Mouse (Mus musculus): ENCODE data around the gene Pten. TPM values are rescaled to one million over a fixed set of nuclear protein-coding genes. Genes with fewer than 3 reads are reported as not detected.

Gene Pten
- polyA plus RNA-seq, 1 experiment from 2014 or later = 7.8 TPM

GRCm38 (mm10) chr19:32756636-32756899, 729 bp upstream of the Pten start:
- no peaks in the 10 kb centered on the region for H3K9me3 ChIP-seq (ENCODE audit: control insufficient read depth, low read length)
- H3K9ac ChIP-seq (ENCODE audit: low read length) = peak overlapping the region; percentile 70
- H3K4me1 ChIP-seq (ENCODE audit: control insufficient read depth, insufficient read depth, low read length) = peaks cover 12% of the 10 kb centered on the region; the same call in 1 of the 2 replicates
- ATAC-seq (ENCODE audit: insufficient number of reproducible peaks, low FRiP score, low TSS enrichment, low read depth) (peak; percentile 51), DNase-seq (ENCODE audit: low spot score) (no peak)
- no peaks in the 10 kb centered on the region for H3K36me3 ChIP-seq (ENCODE audit: control insufficient read depth, insufficient read depth, low read length)
- H3K27ac ChIP-seq (replicated peaks; ENCODE audit: low read depth, low read length) = peak overlapping the region; percentile 73
- 0 out of 2 replicates have a peak, but pooled peaks cover 2% of the 10 kb centered on the region for H3K27me3 ChIP-seq (ENCODE audit: control insufficient read depth, insufficient read depth, low read length)
- peak overlapping the region; percentile 97 for H3K4me3 ChIP-seq (ENCODE audit: low read depth, low read length)
- peak overlapping the region; percentile 83 for H3K4me2 ChIP-seq (ENCODE audit: low read depth, severe bottlenecking)
- WGBS = 0% methylated on average over 14 of the region's 14 CpGs

- Histone ChIP-seq H3K4me2 (ENCODE audit: low read depth, severe bottlenecking) (peak overlapping the region; percentile 83), H3K9me3 (ENCODE audit: control insufficient read depth, low read length) (no peaks in the 10 kb centered on the region), H3K36me3 (ENCODE audit: control insufficient read depth, insufficient read depth, low read length) (no peaks in the 10 kb centered on the region), H3K27ac (replicated peaks; ENCODE audit: low read depth, low read length) (peak overlapping the region; percentile 98), H3K9ac (ENCODE audit: low read length) (peak overlapping the region; percentile 96), H3K4me3 (ENCODE audit: low read depth, low read length) (peak overlapping the region; percentile 97), H3K27me3 (ENCODE audit: control insufficient read depth, insufficient read depth, low read length) (0 out of 2 replicates have a peak, but pooled peaks cover 2% of the 10 kb centered on the region), H3K4me1 (ENCODE audit: control insufficient read depth, insufficient read depth, low read length) (peaks cover 12% of the 10 kb centered on the region; the same call in 1 of the 2 replicates)
- DNase-seq (ENCODE audit: low spot score) (no peak), ATAC-seq (ENCODE audit: insufficient number of reproducible peaks, low FRiP score, low TSS enrichment, low read depth) (no peak; the same call in 1 of the 2 replicates)
- under 1% methylated on average over 40 of the region's 69 CpGs for WGBS
Observed at GRCm38 (mm10) chr19:32757831-32758792, 815 bp downstream of the Pten start.

GRCm38 (mm10) chr19:32758793-32759161, 1.5 kb downstream of the Pten start:
- under 1% methylated on average over 11 of the region's 11 CpGs for WGBS
- ATAC-seq (ENCODE audit: insufficient number of reproducible peaks, low FRiP score, low TSS enrichment, low read depth) = no peak
- Histone ChIP-seq H3K9me3 (ENCODE audit: control insufficient read depth, low read length) (no peaks in the 10 kb centered on the region), H3K4me3 (ENCODE audit: low read depth, low read length) (peak overlapping the region; percentile 97), H3K36me3 (ENCODE audit: control insufficient read depth, insufficient read depth, low read length) (no peaks in the 10 kb centered on the region), H3K27ac (replicated peaks; ENCODE audit: low read depth, low read length) (no peak overlapping the region), H3K9ac (ENCODE audit: low read length) (peak overlapping the region; percentile 96; the same call in 1 of the 2 replicates), H3K4me2 (ENCODE audit: low read depth, severe bottlenecking) (peak overlapping the region; percentile 83), H3K4me1 (ENCODE audit: control insufficient read depth, insufficient read depth, low read length) (peaks cover 12% of the 10 kb centered on the region; the same call in 1 of the 2 replicates), H3K27me3 (ENCODE audit: control insufficient read depth, insufficient read depth, low read length) (0 out of 2 replicates have a peak, but pooled peaks cover 2% of the 10 kb centered on the region)
- DNase-seq (ENCODE audit: low spot score) = no peak

GRCm38 (mm10) chr19:32759357-32760024, 2.2 kb downstream of the Pten start:
- Histone ChIP-seq H3K27me3 (ENCODE audit: control insufficient read depth, insufficient read depth, low read length) (0 out of 2 replicates have a peak, but pooled peaks cover under 1% of the 10 kb centered on the region), H3K4me1 (ENCODE audit: control insufficient read depth, insufficient read depth, low read length) (peaks cover 12% of the 10 kb centered on the region; the same call in 1 of the 2 replicates), H3K4me3 (ENCODE audit: low read depth, low read length) (peak overlapping the region; percentile 97), H3K36me3 (ENCODE audit: control insufficient read depth, insufficient read depth, low read length) (no peaks in the 10 kb centered on the region), H3K9ac (ENCODE audit: low read length) (no peak overlapping the region), H3K27ac (replicated peaks; ENCODE audit: low read depth, low read length) (no peak overlapping the region), H3K9me3 (ENCODE audit: control insufficient read depth, low read length) (no peaks in the 10 kb centered on the region), H3K4me2 (ENCODE audit: low read depth, severe bottlenecking) (peak overlapping the region; percentile 83)
- ATAC-seq (ENCODE audit: insufficient number of reproducible peaks, low FRiP score, low TSS enrichment, low read depth) (no peak), DNase-seq (ENCODE audit: low spot score) (no peak)
- 4% methylated on average over 8 of the region's 8 CpGs for WGBS

- Histone ChIP-seq H3K9ac (ENCODE audit: low read length) (no peak overlapping the region), H3K4me1 (ENCODE audit: control insufficient read depth, insufficient read depth, low read length) (peaks cover 6% of the 10 kb centered on the region; the same call in 1 of the 2 replicates), H3K36me3 (ENCODE audit: control insufficient read depth, insufficient read depth, low read length) (no peaks in the 10 kb centered on the region), H3K27me3 (ENCODE audit: control insufficient read depth, insufficient read depth, low read length) (no peaks in the 10 kb centered on the region), H3K27ac (replicated peaks; ENCODE audit: low read depth, low read length) (no peak overlapping the region), H3K9me3 (ENCODE audit: control insufficient read depth, low read length) (no peaks in the 10 kb centered on the region), H3K4me3 (ENCODE audit: low read depth, low read length) (no peak overlapping the region), H3K4me2 (ENCODE audit: low read depth, severe bottlenecking) (peak overlapping the region; percentile 35; the same call in 1 of the 2 replicates)
- no peak for ATAC-seq (ENCODE audit: insufficient number of reproducible peaks, low FRiP score, low TSS enrichment, low read depth)
- DNase-seq (ENCODE audit: low spot score) = no peak
- WGBS = 48% methylated on average over 6 of the region's 6 CpGs
Observed at GRCm38 (mm10) chr19:32760499-32760898, 3.2 kb downstream of the Pten start.

GRCm38 (mm10) chr19:32761162-32761561, 3.9 kb downstream of the Pten start:
- Histone ChIP-seq H3K27me3 (ENCODE audit: control insufficient read depth, insufficient read depth, low read length) (no peaks in the 10 kb centered on the region), H3K9me3 (ENCODE audit: control insufficient read depth, low read length) (no peaks in the 10 kb centered on the region), H3K36me3 (ENCODE audit: control insufficient read depth, insufficient read depth, low read length) (no peaks in the 10 kb centered on the region), H3K27ac (replicated peaks; ENCODE audit: low read depth, low read length) (no peak overlapping the region), H3K4me2 (ENCODE audit: low read depth, severe bottlenecking) (no peak overlapping the region), H3K4me3 (ENCODE audit: low read depth, low read length) (no peak overlapping the region), H3K9ac (ENCODE audit: low read length) (no peak overlapping the region), H3K4me1 (ENCODE audit: control insufficient read depth, insufficient read depth, low read length) (peaks cover 6% of the 10 kb centered on the region; the same call in 1 of the 2 replicates)
- 72% methylated on average over 4 of the region's 4 CpGs for WGBS
- no peak for ATAC-seq (ENCODE audit: insufficient number of reproducible peaks, low FRiP score, low TSS enrichment, low read depth)
- DNase-seq (ENCODE audit: low spot score) = no peak

GRCm38 (mm10) chr19:32762493-32762892, 5.2 kb downstream of the Pten start:
- ATAC-seq (ENCODE audit: insufficient number of reproducible peaks, low FRiP score, low TSS enrichment, low read depth) (no peak), DNase-seq (ENCODE audit: low spot score) (no peak)
- no peak overlapping the region for H3K4me2 ChIP-seq (ENCODE audit: low read depth, severe bottlenecking)
- H3K4me1 ChIP-seq (ENCODE audit: control insufficient read depth, insufficient read depth, low read length) = peaks cover 6% of the 10 kb centered on the region; the same call in 1 of the 2 replicates
- 90% methylated on average over 4 of the region's 4 CpGs for WGBS
- H3K36me3 ChIP-seq (ENCODE audit: control insufficient read depth, insufficient read depth, low read length) = no peaks in the 10 kb centered on the region
- H3K9me3 ChIP-seq (ENCODE audit: control insufficient read depth, low read length) = no peaks in the 10 kb centered on the region
- H3K4me3 ChIP-seq (ENCODE audit: low read depth, low read length) = no peak overlapping the region
- H3K9ac ChIP-seq (ENCODE audit: low read length) = no peak overlapping the region
- no peaks in the 10 kb centered on the region for H3K27me3 ChIP-seq (ENCODE audit: control insufficient read depth, insufficient read depth, low read length)
- H3K27ac ChIP-seq (replicated peaks; ENCODE audit: low read depth, low read length) = no peak overlapping the region

- Histone ChIP-seq H3K27ac (replicated peaks; ENCODE audit: low read depth, low read length) (no peak overlapping the region), H3K4me1 (ENCODE audit: control insufficient read depth, insufficient read depth, low read length) (no peaks in the 10 kb centered on the region), H3K36me3 (ENCODE audit: control insufficient read depth, insufficient read depth, low read length) (no peaks in the 10 kb centered on the region), H3K4me3 (ENCODE audit: low read depth, low read length) (no peak overlapping the region), H3K9ac (ENCODE audit: low read length) (no peak overlapping the region), H3K27me3 (ENCODE audit: control insufficient read depth, insufficient read depth, low read length) (no peaks in the 10 kb centered on the region), H3K4me2 (ENCODE audit: low read depth, severe bottlenecking) (no peak overlapping the region), H3K9me3 (ENCODE audit: control insufficient read depth, low read length) (no peaks in the 10 kb centered on the region)
- ATAC-seq (ENCODE audit: insufficient number of reproducible peaks, low FRiP score, low TSS enrichment, low read depth) (no peak), DNase-seq (ENCODE audit: low spot score) (no peak)
- WGBS = 42% methylated on average over 2 of the region's 2 CpGs
Observed at GRCm38 (mm10) chr19:32778411-32778810, 21.1 kb downstream of the Pten start.

Data from limb, embryonic 11.5 days (tissue).